Mouse (Mus musculus): Measurements from ENCODE around the gene Macrod2. TPM values are rescaled to one million over a fixed set of nuclear protein-coding genes. Genes with fewer than 3 reads are reported as not detected.

Gene Macrod2
- polyA plus RNA-seq, 1 experiment from 2014 or later, result 35.0 TPM

DNA sequence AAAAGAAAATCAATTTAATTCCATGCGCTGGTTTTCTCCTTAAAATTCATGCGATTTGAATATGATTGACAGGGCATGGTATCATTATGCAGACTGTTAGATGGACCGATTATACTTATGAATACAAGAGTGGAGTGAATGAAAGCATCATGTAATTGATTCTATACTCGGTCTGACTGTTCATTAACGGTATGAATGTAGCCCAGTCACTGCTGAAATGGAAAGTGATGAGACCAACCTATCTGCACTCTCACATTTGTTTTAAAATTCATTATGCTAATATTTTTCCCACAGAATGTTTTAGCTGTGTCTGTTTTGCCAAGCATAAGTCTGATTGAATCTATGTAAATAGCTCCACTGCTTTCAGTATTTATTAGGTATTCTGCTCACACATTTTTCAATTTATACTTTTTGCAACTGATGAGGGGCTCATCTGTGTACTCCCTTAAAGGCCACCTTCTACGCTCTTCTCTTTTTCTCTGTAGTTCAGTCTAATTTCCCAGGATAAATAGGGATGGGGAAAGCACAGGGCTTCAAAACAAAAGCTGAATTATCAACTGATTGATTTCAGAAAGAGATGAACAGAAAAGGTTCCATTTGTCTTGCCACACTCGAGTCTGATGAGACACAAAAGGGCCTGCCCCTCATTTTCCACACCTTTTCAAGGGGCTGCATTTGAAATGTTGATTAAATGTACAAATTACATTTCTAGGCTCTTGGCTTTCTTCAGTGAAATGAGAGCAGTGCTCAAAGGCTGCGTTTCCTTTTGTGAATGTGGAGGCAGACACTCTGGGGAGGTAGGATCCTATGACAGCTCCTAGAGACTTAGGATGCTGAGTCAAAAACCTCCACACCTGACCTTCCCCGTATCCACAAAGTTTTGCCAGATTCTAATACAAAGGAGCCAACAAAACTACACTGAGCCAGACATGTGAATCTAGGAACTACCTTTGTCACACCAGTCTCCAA lies 1113.1 kb downstream of the Macrod2 start:
- Histone ChIP-seq H3K4me3 (no peak overlapping the region), H3K27ac (no peak overlapping the region), H3K9me3 (no peaks in the 10 kb centered on the region), H3K4me2 (no peak overlapping the region), H3K4me1 (no peaks in the 10 kb centered on the region), H3K27me3 (no peaks in the 10 kb centered on the region), H3K9ac (no peak overlapping the region), H3K36me3 (no peaks in the 10 kb centered on the region)
- ATAC-seq (ENCODE audit: borderline replicate concordance, extremely low read depth, low FRiP score, low TSS enrichment), result no peak
- WGBS, result 76% methylated on average over 9 of the region's 9 CpGs

DNA sequence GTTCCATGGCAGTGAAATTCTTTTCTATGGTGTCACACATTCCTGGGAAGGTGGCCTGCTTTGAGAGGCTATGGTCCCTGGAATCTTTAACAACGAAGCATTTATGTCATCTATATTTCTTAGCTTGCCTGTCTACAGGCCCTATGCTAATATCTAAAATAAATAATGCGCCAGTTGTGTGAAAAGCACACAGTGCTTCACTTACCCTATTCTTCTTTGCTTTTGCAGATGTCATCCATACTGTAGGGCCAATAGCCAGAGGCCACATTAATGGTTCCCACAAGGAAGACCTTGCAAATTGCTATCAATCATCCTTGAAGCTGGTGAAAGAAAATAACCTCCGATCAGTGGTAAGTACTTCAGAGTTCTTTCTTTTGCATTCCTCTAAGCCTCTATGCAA lies 1119.9 kb downstream of the Macrod2 start:
- Histone ChIP-seq H3K4me2 (no peak overlapping the region), H3K4me1 (no peaks in the 10 kb centered on the region), H3K9me3 (no peaks in the 10 kb centered on the region), H3K9ac (no peak overlapping the region), H3K27me3 (no peaks in the 10 kb centered on the region), H3K27ac (no peak overlapping the region), H3K4me3 (no peak overlapping the region), H3K36me3 (no peaks in the 10 kb centered on the region)
- 59% methylated on average over 3 of the region's 3 CpGs for WGBS
- no peak for ATAC-seq (ENCODE audit: borderline replicate concordance, extremely low read depth, low FRiP score, low TSS enrichment)

DNA sequence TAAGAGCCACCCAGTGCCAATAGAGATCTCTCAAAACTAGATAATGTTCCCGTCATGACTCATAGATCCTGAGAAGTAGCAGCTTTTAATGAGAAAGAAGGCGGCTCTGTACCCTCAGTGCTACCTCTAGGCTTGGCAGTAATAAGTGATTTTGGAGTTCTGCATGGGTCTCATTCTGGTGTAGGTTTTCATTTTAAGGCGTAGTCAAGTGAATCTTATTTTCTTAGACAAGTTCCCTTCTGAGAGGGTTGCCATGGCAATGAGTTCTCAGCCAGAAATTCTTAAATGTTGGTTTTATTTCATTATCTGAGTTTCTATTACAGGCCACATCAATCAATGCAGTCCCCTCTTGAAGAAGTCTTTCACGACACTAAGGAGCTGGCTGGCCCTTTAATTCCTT lies 1127.0 kb downstream of the Macrod2 start:
- Histone ChIP-seq H3K4me2 (no peak overlapping the region), H3K27me3 (no peaks in the 10 kb centered on the region), H3K4me1 (no peaks in the 10 kb centered on the region), H3K9ac (no peak overlapping the region), H3K4me3 (no peak overlapping the region), H3K9me3 (no peaks in the 10 kb centered on the region), H3K27ac (no peak overlapping the region), H3K36me3 (no peaks in the 10 kb centered on the region)
- no peak for ATAC-seq (ENCODE audit: borderline replicate concordance, extremely low read depth, low FRiP score, low TSS enrichment)
- 66% methylated on average over 4 of the region's 4 CpGs for WGBS

- no peak for ATAC-seq (ENCODE audit: borderline replicate concordance, extremely low read depth, low FRiP score, low TSS enrichment)
- H3K4me2 ChIP-seq, result no peak overlapping the region
- no peaks in the 10 kb centered on the region for H3K36me3 ChIP-seq
- no peak overlapping the region for H3K9ac ChIP-seq
- no peaks in the 10 kb centered on the region for H3K9me3 ChIP-seq
- no peaks in the 10 kb centered on the region for H3K27me3 ChIP-seq
- no peaks in the 10 kb centered on the region for H3K4me1 ChIP-seq
- H3K4me3 ChIP-seq, result no peak overlapping the region
- H3K27ac ChIP-seq, result no peak overlapping the region
Measured at GRCm38 (mm10) chr2:141545877-141546276, 1150.8 kb downstream of the Macrod2 start.

- H3K27me3 ChIP-seq, result no peaks in the 10 kb centered on the region
- 82% methylated on average over 1 of the region's 1 CpGs for WGBS
- ATAC-seq (ENCODE audit: borderline replicate concordance, extremely low read depth, low FRiP score, low TSS enrichment), result no peak
- H3K4me1 ChIP-seq, result no peaks in the 10 kb centered on the region
- no peak overlapping the region for H3K4me3 ChIP-seq
- H3K9me3 ChIP-seq, result no peaks in the 10 kb centered on the region
- H3K36me3 ChIP-seq, result no peaks in the 10 kb centered on the region
- H3K9ac ChIP-seq, result no peak overlapping the region
- H3K4me2 ChIP-seq, result no peak overlapping the region
- no peak overlapping the region for H3K27ac ChIP-seq
Measured at GRCm38 (mm10) chr2:141551701-141552100, 1156.6 kb downstream of the Macrod2 start.

- no peak for ATAC-seq (ENCODE audit: borderline replicate concordance, extremely low read depth, low FRiP score, low TSS enrichment)
- no peak overlapping the region for H3K4me3 ChIP-seq
- no peaks in the 10 kb centered on the region for H3K9me3 ChIP-seq
- H3K27ac ChIP-seq, result no peak overlapping the region
- no peak overlapping the region for H3K9ac ChIP-seq
- H3K27me3 ChIP-seq, result no peaks in the 10 kb centered on the region
- H3K4me2 ChIP-seq, result no peak overlapping the region
- 44% methylated on average over 2 of the region's 2 CpGs for WGBS
- H3K4me1 ChIP-seq, result 0 out of 2 replicates have a peak, but pooled peaks cover 3% of the 10 kb centered on the region
- H3K36me3 ChIP-seq, result no peaks in the 10 kb centered on the region
Measured at GRCm38 (mm10) chr2:141556747-141557146, 1161.6 kb downstream of the Macrod2 start.

- 0 out of 2 replicates have a peak, but pooled peaks cover 3% of the 10 kb centered on the region for H3K4me1 ChIP-seq
- no peaks in the 10 kb centered on the region for H3K27me3 ChIP-seq
- ATAC-seq (ENCODE audit: borderline replicate concordance, extremely low read depth, low FRiP score, low TSS enrichment), result no peak
- H3K36me3 ChIP-seq, result no peaks in the 10 kb centered on the region
- no peak overlapping the region for H3K4me3 ChIP-seq
- WGBS, result 29% methylated on average over 1 of the region's 1 CpGs
- H3K9ac ChIP-seq, result no peak overlapping the region
- no peak overlapping the region for H3K4me2 ChIP-seq
- H3K27ac ChIP-seq, result no peak overlapping the region
- no peaks in the 10 kb centered on the region for H3K9me3 ChIP-seq
Measured at GRCm38 (mm10) chr2:141558242-141558827, 1163.2 kb downstream of the Macrod2 start.

GRCm38 (mm10) chr2:141565986-141566385 lies 1170.9 kb downstream of the Macrod2 start:
- H3K9me3 ChIP-seq, result no peaks in the 10 kb centered on the region
- no peaks in the 10 kb centered on the region for H3K27me3 ChIP-seq
- no peak for ATAC-seq (ENCODE audit: borderline replicate concordance, extremely low read depth, low FRiP score, low TSS enrichment)
- no peaks in the 10 kb centered on the region for H3K36me3 ChIP-seq
- H3K9ac ChIP-seq, result no peak overlapping the region
- no peak overlapping the region for H3K27ac ChIP-seq
- 43% methylated on average over 3 of the region's 3 CpGs for WGBS
- no peaks in the 10 kb centered on the region for H3K4me1 ChIP-seq
- H3K4me3 ChIP-seq, result no peak overlapping the region
- H3K4me2 ChIP-seq, result no peak overlapping the region

GRCm38 (mm10) chr2:141571360-141571759 lies 1176.3 kb downstream of the Macrod2 start:
- 53% methylated on average over 3 of the region's 3 CpGs for WGBS
- no peak overlapping the region for H3K4me2 ChIP-seq
- no peak overlapping the region for H3K27ac ChIP-seq
- H3K4me3 ChIP-seq, result no peak overlapping the region
- no peaks in the 10 kb centered on the region for H3K36me3 ChIP-seq
- no peak for ATAC-seq (ENCODE audit: borderline replicate concordance, extremely low read depth, low FRiP score, low TSS enrichment)
- H3K9ac ChIP-seq, result no peak overlapping the region
- H3K4me1 ChIP-seq, result no peaks in the 10 kb centered on the region
- no peaks in the 10 kb centered on the region for H3K9me3 ChIP-seq
- no peaks in the 10 kb centered on the region for H3K27me3 ChIP-seq

DNA sequence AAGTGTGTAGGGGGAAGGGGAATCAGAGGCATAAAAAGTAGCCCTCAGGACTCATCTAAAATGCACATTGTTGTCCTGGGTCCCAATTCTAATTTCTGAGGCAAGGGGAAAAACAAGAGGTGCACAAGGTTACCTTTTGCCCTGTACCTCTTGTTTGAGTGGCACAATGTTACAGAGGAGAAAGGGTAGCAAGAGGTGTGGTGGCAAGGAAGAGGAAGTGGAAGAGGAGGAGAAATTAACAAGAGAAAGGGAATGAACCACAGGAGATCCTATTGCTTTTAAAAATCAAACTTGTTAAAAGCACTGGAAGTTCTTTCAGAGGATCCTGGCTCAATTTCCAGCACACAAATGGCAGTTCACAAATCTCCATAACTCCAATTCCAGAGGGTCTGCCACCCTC lies 1183.1 kb downstream of the Macrod2 start:
- no peaks in the 10 kb centered on the region for H3K36me3 ChIP-seq
- H3K4me3 ChIP-seq, result no peak overlapping the region
- H3K27me3 ChIP-seq, result no peaks in the 10 kb centered on the region
- H3K27ac ChIP-seq, result no peak overlapping the region
- ATAC-seq (ENCODE audit: borderline replicate concordance, extremely low read depth, low FRiP score, low TSS enrichment), result no peak
- no peak overlapping the region for H3K9ac ChIP-seq
- no peaks in the 10 kb centered on the region for H3K9me3 ChIP-seq
- no peaks in the 10 kb centered on the region for H3K4me1 ChIP-seq
- no peak overlapping the region for H3K4me2 ChIP-seq

- 77% methylated on average over 3 of the region's 3 CpGs for WGBS
- ATAC-seq (ENCODE audit: borderline replicate concordance, extremely low read depth, low FRiP score, low TSS enrichment), result no peak
Measured at GRCm38 (mm10) chr2:141582431-141582830, 1187.3 kb downstream of the Macrod2 start.

GRCm38 (mm10) chr2:141582933-141583332 lies 1187.8 kb downstream of the Macrod2 start:
- Histone ChIP-seq H3K4me3 (no peak overlapping the region), H3K9ac (no peak overlapping the region), H3K27me3 (no peaks in the 10 kb centered on the region), H3K27ac (no peak overlapping the region), H3K36me3 (no peaks in the 10 kb centered on the region), H3K9me3 (no peaks in the 10 kb centered on the region), H3K4me2 (no peak overlapping the region), H3K4me1 (no peaks in the 10 kb centered on the region)
- 29% methylated on average over 4 of the region's 4 CpGs for WGBS
- ATAC-seq (ENCODE audit: borderline replicate concordance, extremely low read depth, low FRiP score, low TSS enrichment), result no peak

More at GRCm38 (mm10) chr2:141582431-141582830, 1187.3 kb downstream of the Macrod2 start:
- Histone ChIP-seq H3K9me3 (no peaks in the 10 kb centered on the region), H3K36me3 (no peaks in the 10 kb centered on the region), H3K27me3 (no peaks in the 10 kb centered on the region), H3K27ac (no peak overlapping the region), H3K4me1 (no peaks in the 10 kb centered on the region), H3K9ac (no peak overlapping the region), H3K4me3 (no peak overlapping the region), H3K4me2 (no peak overlapping the region)
